Mouse (Mus musculus) embryonic facial prominence, embryonic 12.5 days (tissue): ENCODE data around the gene Ube2q1. TPM values are rescaled to one million over a fixed set of nuclear protein-coding genes. Genes with fewer than 3 reads are reported as not detected.

Experiments
- ATAC-seq: fragments of 200-750 bp; cut with Nextera tagmentation; 2 replicates; pipeline ENCODE4 v1.8.0; 2017; ENCODE audit not compliant: insufficient number of reproducible peaks, insufficient read depth, low FRiP score, low TSS enrichment
- H3K27ac ChIP-seq: fragments of 300-500 bp; sonication (generic); 2 replicates; pipeline ENCODE4 v1.5.1; 2016; ENCODE audit warnings: mild to moderate bottlenecking
- H3K27me3 ChIP-seq: fragments of 300-500 bp; sonication (generic); 2 replicates; pipeline ENCODE4 v1.6.1; 2016; ENCODE audit warnings: mild to moderate bottlenecking, moderate library complexity
- H3K36me3 ChIP-seq: fragments of 300-500 bp; sonication (generic); 2 replicates; pipeline ENCODE4 v1.6.1; 2016; ENCODE audit warnings: mild to moderate bottlenecking
- H3K4me1 ChIP-seq: fragments of 300-500 bp; sonication (generic); 2 replicates; pipeline ENCODE4 v1.6.1; 2016
- H3K4me2 ChIP-seq: fragments of 300-500 bp; sonication (generic); replicated peaks from 2 replicates; pipeline ENCODE4 v1.6.1; 2016; ENCODE audit warnings: mild to moderate bottlenecking, moderate library complexity
- H3K4me3 ChIP-seq: fragments of 300-500 bp; sonication (generic); 2 replicates; pipeline ENCODE4 v1.5.1; 2016; ENCODE audit warnings: mild to moderate bottlenecking
- H3K9ac ChIP-seq: fragments of 300-500 bp; sonication (generic); 2 replicates; pipeline ENCODE4 v1.6.1; 2016; ENCODE audit warnings: mild to moderate bottlenecking, moderate library complexity
- H3K9me3 ChIP-seq: fragments of 300-500 bp; sonication (generic); 2 replicates; pipeline ENCODE4 v1.6.1; 2016; ENCODE audit warnings: mild to moderate bottlenecking, moderate library complexity
- WGBS: fragments of 180-500 bp; shearing (Covaris S2); methylation state at CpG from one replicate; pipeline ENCODE4 v1.1.7; 2016; 5-methylcytosine and 5-hydroxymethylcytosine counted together
- polyA plus RNA-seq: library from polyadenylated mRNA; unstranded; fragments of >200 nt; fragmentation: Nextera tagmentation; extraction: Ambion mirVana; gene quantifications from 2 replicates; pipeline ENCODE4 v1.2.1, GENCODE M21; 2016

Ube2q1 gene
- polyA plus RNA-seq, 1 experiment from 2014 or later: 18.0 TPM

- no peak overlapping the region for H3K27ac ChIP-seq
- H3K4me1 ChIP-seq: peaks cover 5% of the 10 kb centered on the region; the same call in 1 of the 2 replicates
- no peaks in the 10 kb centered on the region for H3K36me3 ChIP-seq
- H3K9ac ChIP-seq: no peak overlapping the region
- ATAC-seq: no peak
- no peak overlapping the region for H3K4me3 ChIP-seq
- H3K4me2 ChIP-seq: no peak overlapping the region
- no peaks in the 10 kb centered on the region for H3K9me3 ChIP-seq
- WGBS: 64% methylated on average over 3 of the region's 3 CpGs
- H3K27me3 ChIP-seq: peaks cover 34% of the 10 kb centered on the region
Observed at GRCm38 (mm10) chr3:89826295-89826694, 52.9 kb downstream of the Ube2q1 start.

- Histone ChIP-seq H3K27me3 (peaks cover 65% of the 10 kb centered on the region), H3K4me3 (peak within 1 kb of the TSS; percentile 46), H3K27ac (no peak within 1 kb of the TSS; the same call in 1 of the 2 replicates), H3K36me3 (no peaks in the 10 kb centered on the region), H3K9ac (peak within 1 kb of the TSS; percentile 54), H3K4me2 (peak within 1 kb of the TSS; percentile 60), H3K4me1 (peaks cover 7% of the 10 kb centered on the region; the same call in 1 of the 2 replicates), H3K9me3 (no peaks in the 10 kb centered on the region)
- 2% methylated on average over 95 of the region's 96 CpGs for WGBS
- no peak for ATAC-seq
Observed at GRCm38 (mm10) chr3:89830815-89831591, 57.6 kb downstream of the Ube2q1 start, which contains the start of gene She. Gene She, plus strand, starts transcription at chr3:89831370.

Other genes starting within 250 kb of the Ube2q1 start
- gene Adar, start 58.6 kb upstream of the Ube2q1 start, polyA plus RNA-seq: 15.0 and 15.1 TPM in 2 replicates
- gene Chrnb2, start 9.0 kb upstream of the Ube2q1 start, polyA plus RNA-seq: 3.2 and 4.3 TPM in 2 replicates
- 4.8 and 5.0 TPM in 2 replicates for gene She, start 57.8 kb downstream of the Ube2q1 start, polyA plus RNA-seq
- 0.60 and 0.79 TPM in 2 replicates for gene Il6ra, start 139.6 kb downstream of the Ube2q1 start, polyA plus RNA-seq
- 19.1 and 22.9 TPM in 2 replicates for gene Atp8b2, start 189.9 kb downstream of the Ube2q1 start, polyA plus RNA-seq
- 172 and 173 TPM in 2 replicates for gene Hax1, start 225.2 kb downstream of the Ube2q1 start, polyA plus RNA-seq